Mouse (Mus musculus): ENCODE measurements around the gene Vamp5. TPM values are rescaled to one million over a fixed set of nuclear protein-coding genes. Genes with fewer than 3 reads are reported as not detected.

The Vamp5 gene
- polyA plus RNA-seq, 1 experiment from 2014 or later: 22.2 TPM

DNA sequence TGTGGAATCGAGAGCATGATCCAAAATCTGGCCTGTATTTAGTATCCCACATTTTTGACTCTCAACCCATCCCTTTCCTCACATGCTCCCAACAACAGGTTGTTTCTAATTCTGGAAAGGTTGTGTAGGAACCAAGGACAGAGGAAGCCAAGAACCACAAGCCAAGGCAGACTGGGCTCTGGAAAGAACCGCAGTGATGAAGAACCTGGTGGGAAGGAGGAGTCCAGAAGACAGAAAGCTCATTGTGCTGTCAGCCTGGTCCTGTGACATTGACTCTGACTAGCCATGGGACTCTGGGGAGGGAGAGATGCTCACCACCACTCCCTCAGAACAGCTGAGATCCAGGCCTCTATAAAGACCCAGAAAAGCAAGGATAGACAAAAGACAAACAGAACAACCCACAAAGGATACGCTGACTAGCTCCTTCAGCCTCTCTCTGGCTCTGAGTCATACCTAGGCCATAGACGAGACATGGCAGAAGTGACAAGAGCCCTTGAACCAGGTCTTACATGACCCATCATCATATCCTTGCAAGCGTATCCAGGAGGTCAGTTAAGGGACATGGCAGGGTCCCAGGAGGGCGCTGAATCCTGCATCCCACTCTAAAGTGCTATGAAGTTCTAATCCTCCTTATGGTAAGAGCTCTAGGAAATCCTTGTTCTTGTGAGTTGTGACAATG, 3.0 kb upstream of the Vamp5 start:
- Histone ChIP-seq H3K4me3 (ENCODE audit: low read depth, low read length) (no peak overlapping the region), H3K4me1 (replicated peaks; ENCODE audit: control insufficient read depth, insufficient read depth) (no peaks in the 10 kb centered on the region), H3K27me3 (ENCODE audit: control insufficient read depth, insufficient read depth, low read length) (no peaks in the 10 kb centered on the region), H3K27ac (replicated peaks) (no peak overlapping the region), H3K9ac (ENCODE audit: low read length) (no peak overlapping the region), H3K9me3 (ENCODE audit: control insufficient read depth, low read length) (no peaks in the 10 kb centered on the region), H3K4me2 (replicated peaks; ENCODE audit: low read depth) (no peak overlapping the region), H3K36me3 (ENCODE audit: control insufficient read depth, insufficient read depth, low read length) (peaks cover 6% of the 10 kb centered on the region; the same call in 1 of the 2 replicates)
- ATAC-seq (ENCODE audit: low FRiP score, low TSS enrichment) (no peak), DNase-seq (ENCODE audit: low spot score) (no peak)
- 77% methylated on average over 6 of the region's 6 CpGs for WGBS
- no peak for TF ChIP-seq CTCF (IDR thresholded peaks at IDR 0.05; ENCODE audit: low read depth)
- no peak for TF ChIP-seq EP300 (optimal IDR thresholded peaks at IDR 0.05)

DNA sequence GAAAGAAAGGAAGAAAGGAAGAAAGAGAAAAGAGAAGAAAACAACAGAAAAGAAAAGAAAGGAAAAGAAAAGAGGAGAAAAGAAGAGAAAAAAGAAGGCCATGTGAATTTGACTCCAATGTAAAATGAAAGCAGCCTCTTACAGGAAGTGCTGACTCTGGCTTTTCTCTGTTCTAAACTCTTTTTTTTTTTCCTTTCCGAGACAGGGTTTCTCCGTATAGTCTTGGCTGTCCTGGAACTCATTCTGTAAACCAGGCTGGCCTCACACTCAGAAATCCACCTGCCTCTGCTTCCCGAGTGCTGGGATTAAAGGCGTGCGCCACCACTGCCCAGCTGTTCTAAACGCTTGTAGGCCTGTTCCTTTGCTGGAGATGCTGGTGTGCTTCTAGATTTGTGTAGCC, 2.2 kb upstream of the Vamp5 start:
- Histone ChIP-seq H3K27me3 (ENCODE audit: control insufficient read depth, insufficient read depth, low read length) (no peaks in the 10 kb centered on the region), H3K4me2 (replicated peaks; ENCODE audit: low read depth) (no peak overlapping the region), H3K9ac (ENCODE audit: low read length) (no peak overlapping the region), H3K9me3 (ENCODE audit: control insufficient read depth, low read length) (no peaks in the 10 kb centered on the region), H3K36me3 (ENCODE audit: control insufficient read depth, insufficient read depth, low read length) (peaks cover 6% of the 10 kb centered on the region; the same call in 1 of the 2 replicates), H3K4me3 (ENCODE audit: low read depth, low read length) (no peak overlapping the region), H3K27ac (replicated peaks) (no peak overlapping the region), H3K4me1 (replicated peaks; ENCODE audit: control insufficient read depth, insufficient read depth) (no peaks in the 10 kb centered on the region)
- ATAC-seq (ENCODE audit: low FRiP score, low TSS enrichment) (no peak), DNase-seq (ENCODE audit: low spot score) (no peak)
- 75% methylated on average over 6 of the region's 6 CpGs for WGBS
- no peak for TF ChIP-seq EP300 (optimal IDR thresholded peaks at IDR 0.05)
- no peak for TF ChIP-seq CTCF (IDR thresholded peaks at IDR 0.05; ENCODE audit: low read depth)

DNA sequence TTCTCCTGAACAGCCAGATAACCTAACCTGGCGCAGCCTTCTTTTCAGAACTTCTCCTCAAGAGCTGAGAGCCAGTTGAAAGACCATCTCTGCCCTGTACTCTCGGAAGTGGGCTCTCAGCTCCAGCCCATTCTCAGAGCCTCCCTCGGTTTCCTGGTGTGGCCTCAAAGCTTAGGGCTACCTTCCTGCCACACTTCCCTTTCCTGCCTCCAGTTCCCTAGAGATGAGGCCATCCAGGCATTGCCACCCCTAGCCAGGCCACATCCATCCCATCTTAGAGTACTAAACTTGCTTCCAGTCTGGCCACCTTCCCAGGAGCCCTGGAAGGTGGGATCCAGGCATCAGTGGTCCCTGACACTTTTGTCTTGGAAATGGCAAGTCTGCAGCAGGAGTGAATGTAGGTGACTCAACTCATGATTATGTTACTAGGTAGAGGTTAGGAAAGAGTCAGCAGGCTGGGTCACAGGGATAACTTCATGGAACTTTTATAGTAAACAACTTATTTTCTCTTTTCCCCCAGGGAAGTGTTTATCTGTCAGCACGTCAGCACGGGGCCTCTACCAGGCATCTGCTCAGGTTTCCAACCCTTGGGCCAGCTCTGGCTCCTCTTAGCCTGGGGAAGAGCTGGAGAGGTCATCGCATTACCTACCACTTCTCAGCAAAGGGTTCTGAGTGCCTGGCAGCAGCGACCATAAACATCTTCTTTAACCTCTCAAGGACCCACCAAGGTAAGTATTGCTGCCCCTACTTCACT, 714 bp downstream of the Vamp5 start:
- WGBS: 43% methylated on average over 7 of the region's 7 CpGs
- DNase-seq (ENCODE audit: low spot score) (no peak), ATAC-seq (ENCODE audit: low FRiP score, low TSS enrichment) (0 out of 2 replicates have a peak, but pooled peaks have one; percentile 1)
- H3K27me3 ChIP-seq (ENCODE audit: control insufficient read depth, insufficient read depth, low read length): no peaks in the 10 kb centered on the region
- H3K36me3 ChIP-seq (ENCODE audit: control insufficient read depth, insufficient read depth, low read length): no peaks in the 10 kb centered on the region
- H3K4me1 ChIP-seq (replicated peaks; ENCODE audit: control insufficient read depth, insufficient read depth): no peaks in the 10 kb centered on the region
- H3K9ac ChIP-seq (ENCODE audit: low read length): peak overlapping the region; percentile 69
- TF ChIP-seq CTCF (IDR thresholded peaks at IDR 0.05; ENCODE audit: low read depth): no peak
- no peak for TF ChIP-seq EP300 (optimal IDR thresholded peaks at IDR 0.05)
- H3K4me2 ChIP-seq (replicated peaks; ENCODE audit: low read depth): peak overlapping the region; percentile 65
- no peaks in the 10 kb centered on the region for H3K9me3 ChIP-seq (ENCODE audit: control insufficient read depth, low read length)
- peak overlapping the region; percentile 58 for H3K4me3 ChIP-seq (ENCODE audit: low read depth, low read length)
- H3K27ac ChIP-seq (replicated peaks): peak overlapping the region; percentile 67

DNA sequence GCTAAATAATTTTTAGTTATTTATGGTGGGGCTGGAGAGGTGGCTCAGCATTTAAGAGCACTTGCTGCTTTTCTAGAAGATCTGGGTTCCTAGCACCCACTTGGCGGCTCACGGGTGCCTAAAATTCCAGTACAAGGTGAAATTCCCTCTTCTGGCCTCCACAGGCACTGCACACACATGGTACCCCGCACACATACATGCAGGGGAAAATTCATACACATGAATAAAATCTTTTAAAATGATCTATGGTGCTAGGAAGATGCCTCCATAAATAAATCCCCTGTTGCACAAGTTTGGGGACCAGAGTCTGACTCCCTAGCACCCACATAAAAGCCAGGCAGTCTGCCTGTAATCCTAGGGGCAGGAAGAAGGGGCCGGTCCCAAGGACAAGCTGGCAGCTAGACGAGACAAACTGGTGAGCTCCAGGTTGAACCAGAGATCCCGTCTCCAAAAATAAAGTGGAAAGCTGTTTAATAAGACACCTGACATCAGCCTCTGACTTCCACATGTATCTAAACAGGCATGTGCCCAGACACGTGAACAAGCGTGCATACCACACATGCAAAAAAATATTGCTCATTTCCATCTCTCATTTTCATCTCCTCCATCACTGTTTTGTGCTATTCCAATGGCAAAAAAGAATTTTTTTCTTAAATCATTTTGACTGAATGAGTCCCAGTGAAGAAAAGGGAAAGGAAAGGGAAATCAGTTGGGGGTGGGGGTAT, 1.6 kb downstream of the Vamp5 start:
- TF ChIP-seq EP300 (optimal IDR thresholded peaks at IDR 0.05): no peak
- TF ChIP-seq CTCF (IDR thresholded peaks at IDR 0.05; ENCODE audit: low read depth): no peak
- no peaks in the 10 kb centered on the region for H3K36me3 ChIP-seq (ENCODE audit: control insufficient read depth, insufficient read depth, low read length)
- no peak overlapping the region for H3K9ac ChIP-seq (ENCODE audit: low read length)
- no peak overlapping the region for H3K27ac ChIP-seq (replicated peaks)
- no peaks in the 10 kb centered on the region for H3K9me3 ChIP-seq (ENCODE audit: control insufficient read depth, low read length)
- no peaks in the 10 kb centered on the region for H3K4me1 ChIP-seq (replicated peaks; ENCODE audit: control insufficient read depth, insufficient read depth)
- no peak for DNase-seq (ENCODE audit: low spot score)
- no peak overlapping the region for H3K4me3 ChIP-seq (ENCODE audit: low read depth, low read length)
- 88% methylated on average over 8 of the region's 8 CpGs for whole genome bisulfite sequencing
- ATAC-seq (ENCODE audit: low FRiP score, low TSS enrichment): no peak
- H3K4me2 ChIP-seq (replicated peaks; ENCODE audit: low read depth): no peak overlapping the region
- H3K27me3 ChIP-seq (ENCODE audit: control insufficient read depth, insufficient read depth, low read length): no peaks in the 10 kb centered on the region

DNA sequence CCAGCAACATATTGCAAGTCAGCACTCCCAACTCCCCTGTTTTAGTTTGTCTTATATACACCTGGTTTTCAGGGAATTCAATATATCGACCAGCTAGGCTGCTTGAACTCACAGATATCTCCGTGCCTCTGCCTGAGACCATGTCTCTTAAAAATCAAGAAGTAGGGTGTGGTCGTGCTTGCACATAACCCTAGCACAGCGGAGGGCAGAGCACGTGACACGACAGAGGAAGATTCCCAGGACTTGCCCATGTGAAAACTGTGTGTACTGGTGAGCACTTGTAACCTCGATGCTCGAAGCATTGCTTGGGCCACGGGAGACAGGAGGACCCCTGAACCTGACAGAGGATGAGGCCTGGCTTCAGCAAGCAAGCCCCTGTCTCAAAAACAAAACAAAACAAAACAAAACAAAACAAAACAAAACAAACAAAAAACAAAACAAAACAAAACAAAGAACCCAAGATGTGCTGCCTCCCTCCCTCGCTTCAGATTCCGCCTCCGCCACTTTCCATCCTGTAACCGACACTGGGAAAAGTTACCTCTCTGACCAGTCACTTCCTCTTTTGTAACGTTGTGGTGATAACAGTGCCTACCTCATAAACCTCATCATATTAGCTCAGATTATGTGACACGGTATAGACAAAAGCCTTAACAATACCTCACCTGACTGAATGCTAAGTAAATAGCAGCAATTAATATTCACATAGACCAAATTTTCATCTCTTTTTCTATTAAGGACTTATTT, 5.3 kb downstream of the Vamp5 start:
- TF ChIP-seq CTCF (IDR thresholded peaks at IDR 0.05; ENCODE audit: low read depth): no peak
- TF ChIP-seq EP300 (optimal IDR thresholded peaks at IDR 0.05): no peak
- Histone ChIP-seq H3K4me3 (ENCODE audit: low read depth, low read length) (no peak overlapping the region), H3K9me3 (ENCODE audit: control insufficient read depth, low read length) (no peaks in the 10 kb centered on the region), H3K4me1 (replicated peaks; ENCODE audit: control insufficient read depth, insufficient read depth) (peaks cover 6% of the 10 kb centered on the region; the same call in 1 of the 2 replicates), H3K27me3 (ENCODE audit: control insufficient read depth, insufficient read depth, low read length) (no peaks in the 10 kb centered on the region), H3K4me2 (replicated peaks; ENCODE audit: low read depth) (no peak overlapping the region), H3K9ac (ENCODE audit: low read length) (no peak overlapping the region), H3K27ac (replicated peaks) (no peak overlapping the region), H3K36me3 (ENCODE audit: control insufficient read depth, insufficient read depth, low read length) (no peaks in the 10 kb centered on the region)
- ATAC-seq (ENCODE audit: low FRiP score, low TSS enrichment) (no peak), DNase-seq (ENCODE audit: low spot score) (no peak)
- WGBS: 63% methylated on average over 15 of the region's 15 CpGs
